Mouse (Mus musculus): Measurements from ENCODE around the gene Fbxo10.
"Not testable (repeated sequence)": the region's sequence is repeated elsewhere in the genome, so short reads cannot be mapped to it uniquely, and the experiment has no call there.

The Fbxo10 gene

DNA sequence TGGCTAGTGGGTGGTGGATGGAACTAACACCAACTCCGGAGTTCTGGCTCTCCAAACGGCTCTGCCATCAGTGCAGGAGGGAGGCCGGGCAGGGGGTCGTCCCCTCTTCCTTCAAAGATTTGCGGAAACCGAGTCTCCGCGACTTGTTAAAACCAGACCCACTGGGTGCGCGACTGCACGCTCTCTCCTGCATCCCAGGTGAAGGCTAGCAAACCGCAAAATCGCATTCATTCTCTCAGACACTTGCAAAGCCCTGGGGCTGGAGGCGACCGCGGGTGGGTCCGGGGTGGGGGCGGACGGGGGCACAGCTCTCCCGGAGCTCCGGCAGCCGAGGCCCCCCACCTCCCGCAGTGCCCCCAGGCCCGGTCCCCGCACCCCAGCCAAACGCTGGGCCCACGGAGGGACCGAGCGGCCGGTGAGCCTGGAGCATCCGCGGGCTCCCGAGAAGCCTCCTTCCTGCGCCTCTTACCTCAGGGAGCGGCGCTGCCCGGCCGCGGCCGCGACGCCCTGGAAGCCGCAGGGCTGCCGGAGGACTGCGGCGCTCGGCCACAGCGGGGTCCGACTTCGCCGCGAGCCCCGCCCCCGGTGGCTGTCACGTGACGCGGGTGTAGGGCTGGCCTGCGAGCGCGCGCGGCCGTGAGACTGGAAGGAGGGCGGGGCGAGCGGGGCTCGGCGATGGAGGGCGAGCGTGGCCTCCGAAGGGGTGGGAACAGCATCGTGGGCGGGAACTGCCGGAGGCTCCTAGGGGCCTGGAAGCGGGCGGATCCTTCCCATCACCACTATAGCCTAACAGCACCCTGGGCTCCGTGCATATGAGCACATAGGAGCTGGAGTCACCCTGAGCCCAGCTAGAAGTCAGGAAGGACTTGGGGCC is at the start of gene Fbxo10:
Gene Fbxo10 (minus strand): TSS at position 584 of the 874 bp plus-strand sequence.
- DNase-seq: peak; percentile 92

GRCm38 (mm10) chr4:45131021-45131420 is 46.6 kb upstream of the Fbxo10 start:
- DNase-seq: no peak

- DNase-seq: no peak
These were observed 36.9 kb upstream of the Fbxo10 start for GRCm38 (mm10) chr4:45121311-45121710.

- no peak for DNase-seq
These were observed 24.2 kb upstream of the Fbxo10 start for GRCm38 (mm10) chr4:45108456-45109110.

DNA sequence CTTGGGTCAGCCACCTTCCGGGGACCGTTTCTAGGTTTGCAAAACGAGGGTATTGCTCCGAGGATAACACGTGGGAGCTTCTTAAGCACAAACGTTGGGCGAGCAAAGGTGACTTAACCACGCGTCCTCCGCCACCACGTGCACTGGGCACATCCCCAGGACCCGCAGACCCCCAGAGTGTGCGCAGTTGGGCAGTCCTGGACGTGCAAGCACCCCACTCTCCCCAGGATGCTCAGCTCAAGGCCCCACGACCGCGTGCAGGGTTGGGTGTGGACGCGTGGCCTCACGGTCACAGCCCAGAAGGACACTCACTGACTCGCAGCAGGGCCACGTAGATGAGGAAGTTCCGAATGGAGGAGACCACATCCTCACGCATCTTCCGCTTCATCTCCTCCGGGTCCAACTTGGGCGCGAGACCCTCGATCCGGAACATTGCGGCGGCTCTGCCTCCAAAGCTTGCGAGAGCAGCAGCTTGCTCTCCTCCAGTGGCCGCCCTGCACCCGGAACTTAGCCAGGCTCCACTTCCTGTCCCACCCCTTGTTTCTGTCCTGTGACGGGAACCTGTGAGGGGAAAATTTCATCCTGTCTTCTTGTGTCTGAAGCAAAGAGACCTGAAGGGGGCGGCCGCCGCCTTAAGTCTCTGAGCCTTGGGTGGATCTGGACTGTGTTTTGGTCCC is 23.3 kb upstream of the Fbxo10 start, which contains the start of gene Tomm5:
Gene Tomm5 (minus strand): TSS at position 514 of the 677 bp plus-strand sequence.
- peak; percentile 93 for DNase-seq

DNA sequence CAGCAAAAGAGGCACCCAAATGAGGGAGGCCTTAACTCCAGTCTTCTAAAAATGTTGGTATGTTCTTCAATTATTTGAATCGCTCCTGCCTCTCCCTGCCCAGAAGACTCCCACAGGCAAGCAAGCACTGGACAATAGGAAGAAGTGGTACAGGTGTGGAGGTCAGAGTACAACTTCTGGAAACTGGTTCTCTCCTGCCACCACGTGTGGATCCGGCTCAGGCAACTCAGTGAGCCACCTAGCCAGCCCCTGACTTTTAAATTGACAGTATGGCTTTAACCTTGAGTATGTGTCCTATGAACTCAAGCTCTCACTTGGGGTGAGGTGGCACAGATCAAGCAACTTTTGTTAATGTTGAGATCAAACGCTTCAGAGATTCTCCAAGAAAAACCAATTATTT is 22.7 kb upstream of the Fbxo10 start:
- no peak for DNase-seq

- DNase-seq: no peak
These were observed 22.0 kb upstream of the Fbxo10 start for GRCm38 (mm10) chr4:45106409-45106808.

GRCm38 (mm10) chr4:45097198-45097872 is 12.9 kb upstream of the Fbxo10 start:
- peak; percentile 37 for DNase-seq

DNA sequence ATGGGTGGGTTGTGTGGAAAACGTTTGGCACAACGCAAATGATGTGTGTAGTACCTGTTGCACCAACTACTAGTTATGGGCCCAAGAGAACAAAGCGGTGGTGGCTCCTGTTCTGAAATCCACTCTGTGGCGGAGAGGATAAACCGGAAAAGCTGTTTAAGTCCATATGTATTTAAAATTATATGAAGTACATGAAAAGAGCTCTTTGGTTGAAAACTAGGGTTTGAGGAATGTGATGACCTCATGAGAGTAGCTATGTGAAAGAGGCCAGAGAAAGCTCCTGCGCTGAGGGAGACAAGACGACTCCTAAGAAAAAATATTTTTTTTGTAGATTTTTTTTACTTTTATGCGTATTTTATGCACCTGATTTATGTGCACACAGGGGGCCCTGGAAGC is 489 bp upstream of the Fbxo10 start:
- DNase-seq: no peak

- peak; percentile 54 for DNase-seq
These were observed 917 bp downstream of the Fbxo10 start for GRCm38 (mm10) chr4:45083487-45083886.

GRCm38 (mm10) chr4:45082951-45083350 is 1.5 kb downstream of the Fbxo10 start:
- DNase-seq: no peak

DNA sequence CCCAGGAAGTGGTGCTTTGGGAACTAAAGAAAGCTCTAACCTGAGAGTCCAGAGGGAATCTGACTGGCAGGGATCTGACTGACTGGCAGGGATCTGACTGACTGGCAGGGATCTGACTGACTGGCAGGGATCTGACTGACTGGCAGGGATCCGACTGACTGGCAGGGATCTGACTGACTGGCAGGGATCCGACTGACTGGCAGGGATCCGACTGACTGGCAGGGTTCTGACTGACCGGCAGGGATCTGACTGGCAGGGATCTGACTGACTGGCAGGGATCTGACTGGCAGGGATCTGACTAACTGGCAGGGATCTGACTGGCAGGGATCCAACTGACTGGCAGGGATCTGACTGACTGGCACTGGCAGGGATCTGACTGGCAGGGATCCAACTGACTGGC is 3.4 kb downstream of the Fbxo10 start:
- DNase-seq: not testable (repeated sequence)

GRCm38 (mm10) chr4:45073544-45073943 is 10.9 kb downstream of the Fbxo10 start:
- DNase-seq: no peak

GRCm38 (mm10) chr4:45072261-45072973 is 12.0 kb downstream of the Fbxo10 start:
- no peak for DNase-seq

GRCm38 (mm10) chr4:45067742-45068141 is 16.7 kb downstream of the Fbxo10 start:
- no peak for DNase-seq

DNA sequence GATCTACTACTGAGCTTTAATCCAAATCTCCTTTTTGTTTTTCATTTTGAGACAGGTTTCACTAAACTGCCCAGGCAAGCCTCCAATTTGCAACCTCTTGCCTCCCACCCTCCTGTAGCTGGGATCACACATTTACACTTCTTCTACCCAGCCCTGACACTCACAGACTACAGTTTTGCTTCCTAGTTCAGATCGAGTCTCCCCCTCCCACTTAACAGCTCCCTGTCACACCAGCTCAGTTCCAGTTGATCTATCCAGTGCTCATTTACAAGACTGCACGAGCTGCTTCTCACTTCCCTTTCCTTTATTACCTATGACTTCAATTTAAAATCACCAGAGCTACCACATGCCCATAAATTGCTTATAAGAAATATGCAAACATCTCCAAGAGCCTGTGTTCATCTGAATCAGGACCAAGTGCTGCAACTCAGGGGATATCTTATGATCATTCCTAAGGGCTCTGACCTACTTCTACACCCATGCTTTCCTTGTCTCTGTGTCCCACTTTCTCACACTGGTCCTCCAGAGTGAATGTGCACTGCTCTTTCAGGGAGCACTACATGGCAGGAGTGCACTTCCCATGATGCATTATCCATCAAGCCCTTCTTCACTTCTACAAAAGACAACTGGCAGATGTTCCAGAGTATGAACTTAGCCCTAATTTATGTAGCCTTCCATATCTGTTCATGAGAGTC is 18.2 kb downstream of the Fbxo10 start:
- DNase-seq: no peak

DNA sequence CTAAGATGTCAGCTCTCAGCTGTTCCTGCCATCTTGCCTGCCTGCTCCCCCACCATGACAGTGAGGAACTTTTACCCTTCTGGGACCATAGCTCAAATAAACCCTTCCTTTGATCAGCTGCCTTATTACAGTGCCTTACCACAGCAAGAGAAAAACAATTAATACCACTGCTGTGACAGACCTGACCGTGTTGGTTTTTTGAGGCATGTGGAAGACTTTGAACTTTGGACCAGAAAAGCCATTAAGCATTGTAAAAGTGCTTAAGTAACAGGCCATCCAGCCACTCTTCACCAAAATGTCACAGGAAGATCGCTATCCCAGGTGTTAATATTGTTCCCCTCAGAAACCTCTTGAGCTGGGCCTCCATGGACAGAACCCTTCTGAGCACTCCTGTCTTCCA is 19.8 kb downstream of the Fbxo10 start:
- no peak for DNase-seq

DNA sequence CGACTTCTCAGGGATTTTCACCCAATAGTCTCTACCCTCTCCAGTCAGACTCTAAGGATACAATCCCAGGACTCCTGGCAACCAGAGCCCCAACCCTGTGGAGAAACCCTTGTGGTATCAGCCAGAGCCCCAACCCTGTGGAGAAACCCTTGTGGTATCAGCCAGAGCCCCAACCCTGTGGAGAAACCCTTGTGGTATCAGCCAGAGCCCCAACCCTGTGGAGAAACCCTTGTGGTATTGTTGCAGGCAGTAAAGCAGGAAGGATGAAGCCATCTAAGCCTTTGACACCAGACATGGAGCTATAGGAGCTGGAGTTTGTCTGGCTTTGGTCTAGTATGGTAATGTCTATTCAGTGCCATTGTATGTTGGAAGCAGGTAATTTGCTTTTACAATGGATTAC is 20.6 kb downstream of the Fbxo10 start:
- not testable (repeated sequence) for DNase-seq

- DNase-seq: no peak
These were observed 29.0 kb downstream of the Fbxo10 start for GRCm38 (mm10) chr4:45055451-45055850.

- no peak for DNase-seq
These were observed 29.5 kb downstream of the Fbxo10 start for GRCm38 (mm10) chr4:45054862-45055261.

GRCm38 (mm10) chr4:45047956-45048355 is 36.4 kb downstream of the Fbxo10 start:
- peak; percentile 67 for DNase-seq
